Mouse (Mus musculus) CD4-positive helper T cell, adult 2 months (primary cell): ENCODE measurements around the gene Nfib.

ENCODE experiments used
- DNase-seq: peaks from one replicate; pipeline ENCODE4 v3.0.0-alpha.2; 2012; ENCODE audit warnings: low read depth, missing footprints, low spot score

Gene Nfib

GRCm38 (mm10) chr4:82624285-82625045 lies 81.1 kb downstream of the Nfib start:
- peak; percentile 49 for DNase-seq

DNA sequence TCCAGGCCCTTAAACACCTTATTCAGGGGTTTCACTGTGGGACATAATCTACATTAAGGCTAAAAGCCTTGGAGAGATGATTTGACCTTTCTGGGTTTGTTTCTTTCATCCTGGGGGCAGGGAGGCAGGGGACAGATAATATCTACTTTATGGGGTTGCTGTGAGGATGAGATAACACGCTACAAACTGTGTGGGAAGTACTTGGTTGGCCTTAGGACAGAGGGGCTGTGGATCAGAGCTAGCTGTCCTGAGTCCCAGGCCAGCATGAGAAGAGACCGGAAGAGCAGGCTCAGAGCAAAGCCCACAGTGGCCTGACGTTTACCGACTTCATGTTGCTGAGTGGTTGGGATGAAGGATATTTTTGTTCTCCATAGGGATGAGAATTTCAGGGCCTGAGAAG lies 81.7 kb downstream of the Nfib start:
- no peak for DNase-seq

DNA sequence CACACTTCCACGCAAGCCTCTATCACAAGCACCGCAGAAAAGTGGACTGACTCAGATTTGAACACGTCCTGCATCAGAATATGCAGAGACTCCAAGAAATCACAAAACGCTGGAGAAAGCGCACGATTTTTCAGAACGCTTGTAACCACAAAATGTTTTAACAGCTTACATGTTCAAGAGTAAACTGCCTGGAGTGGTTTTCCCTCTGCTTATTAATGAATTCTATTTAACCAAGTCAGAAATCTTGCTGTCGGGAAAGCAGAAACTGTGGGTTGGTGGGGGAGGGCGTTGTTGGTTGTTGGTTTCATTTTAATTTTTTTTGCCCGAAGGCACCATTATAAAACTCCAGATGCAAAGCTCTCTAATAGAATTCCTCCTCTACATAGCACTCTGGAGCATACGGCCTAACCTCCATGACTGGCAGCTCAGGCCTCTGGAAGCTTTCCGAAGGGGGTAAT lies 82.4 kb downstream of the Nfib start:
- no peak for DNase-seq

DNA sequence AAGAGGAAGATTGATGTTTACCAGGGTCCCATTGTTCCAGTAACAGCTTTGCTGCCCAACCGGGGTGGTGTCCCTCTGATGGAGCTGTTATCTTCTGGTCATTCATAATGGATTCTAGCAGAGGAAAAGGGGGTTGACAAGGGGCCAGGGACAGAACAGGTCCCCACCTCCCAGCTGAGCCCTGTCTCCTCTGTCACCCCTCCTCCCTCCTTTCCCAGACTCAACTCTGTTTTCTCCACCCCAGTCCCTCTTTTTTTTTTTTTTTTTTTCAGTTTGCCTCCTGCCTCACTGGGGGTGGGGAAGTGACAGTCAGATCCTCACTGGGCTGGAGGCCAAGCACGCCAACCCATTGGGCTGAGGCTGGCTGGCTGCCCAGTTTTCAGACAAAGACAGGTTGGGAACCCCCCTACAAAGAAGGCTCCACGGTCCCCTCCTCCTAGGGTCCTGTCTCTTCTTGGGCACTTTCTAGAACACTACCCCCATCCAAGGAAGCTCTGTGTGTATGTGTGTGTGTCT lies 83.2 kb downstream of the Nfib start:
- no peak for DNase-seq

- DNase-seq: no peak
Measured at GRCm38 (mm10) chr4:82619539-82619941, 86.0 kb downstream of the Nfib start.

DNA sequence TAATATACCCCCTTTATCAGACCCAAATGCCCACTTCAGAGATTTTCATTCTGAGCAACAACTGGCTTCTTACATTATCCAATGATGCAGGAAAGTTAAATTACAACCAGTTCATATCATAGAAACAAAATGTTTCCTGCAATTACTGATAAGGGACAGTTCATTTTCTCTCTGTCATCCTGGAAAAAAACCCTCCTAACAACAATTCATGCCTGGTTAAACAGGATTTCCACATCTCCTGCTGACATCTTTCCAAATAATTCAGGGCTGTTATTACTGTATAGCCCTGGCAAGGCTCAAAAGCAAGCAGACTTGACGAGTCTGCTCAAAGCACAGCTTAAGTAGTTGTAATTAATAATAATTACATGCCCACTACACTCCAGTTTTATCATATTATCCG lies 86.5 kb downstream of the Nfib start:
- no peak for DNase-seq

DNA sequence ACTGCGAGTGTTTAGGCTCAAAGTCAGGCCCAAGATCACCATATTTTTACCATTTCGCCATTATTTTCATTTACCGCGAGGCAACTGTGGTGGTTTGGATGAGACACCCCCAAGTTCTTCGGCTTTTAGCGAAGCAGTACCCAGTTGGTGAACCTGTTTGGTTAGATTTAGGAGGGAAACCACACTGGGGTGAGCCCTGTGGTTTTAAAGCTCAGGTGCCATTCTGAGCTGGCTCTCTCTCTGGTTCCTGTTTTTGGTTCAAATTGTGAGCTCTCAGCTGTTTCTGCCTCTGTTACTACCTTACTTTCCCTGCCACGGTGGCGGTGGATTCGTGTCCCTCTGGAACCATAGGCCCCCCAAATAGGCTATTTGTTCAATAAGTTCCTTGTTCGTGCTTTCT lies 88.3 kb downstream of the Nfib start:
- no peak for DNase-seq

- no peak for DNase-seq
Measured at GRCm38 (mm10) chr4:82615712-82616111, 89.8 kb downstream of the Nfib start.

DNA sequence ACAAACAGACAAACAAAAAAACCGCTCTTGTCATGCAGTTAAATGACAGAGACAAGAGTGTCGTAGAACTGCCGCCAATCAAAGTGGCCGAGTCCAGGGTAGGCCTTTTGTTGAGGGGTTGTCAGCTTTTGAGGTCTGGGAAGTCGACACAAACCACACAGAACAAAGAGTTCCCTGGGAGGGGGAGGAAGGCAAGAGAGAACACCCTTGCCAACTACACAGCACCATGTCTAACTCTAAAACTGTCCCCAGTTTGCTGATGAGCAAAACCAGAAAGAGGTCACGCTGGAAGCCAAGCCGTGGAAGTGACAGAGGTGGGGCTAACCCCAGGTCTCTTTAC lies 91.1 kb downstream of the Nfib start:
- DNase-seq: no peak

DNA sequence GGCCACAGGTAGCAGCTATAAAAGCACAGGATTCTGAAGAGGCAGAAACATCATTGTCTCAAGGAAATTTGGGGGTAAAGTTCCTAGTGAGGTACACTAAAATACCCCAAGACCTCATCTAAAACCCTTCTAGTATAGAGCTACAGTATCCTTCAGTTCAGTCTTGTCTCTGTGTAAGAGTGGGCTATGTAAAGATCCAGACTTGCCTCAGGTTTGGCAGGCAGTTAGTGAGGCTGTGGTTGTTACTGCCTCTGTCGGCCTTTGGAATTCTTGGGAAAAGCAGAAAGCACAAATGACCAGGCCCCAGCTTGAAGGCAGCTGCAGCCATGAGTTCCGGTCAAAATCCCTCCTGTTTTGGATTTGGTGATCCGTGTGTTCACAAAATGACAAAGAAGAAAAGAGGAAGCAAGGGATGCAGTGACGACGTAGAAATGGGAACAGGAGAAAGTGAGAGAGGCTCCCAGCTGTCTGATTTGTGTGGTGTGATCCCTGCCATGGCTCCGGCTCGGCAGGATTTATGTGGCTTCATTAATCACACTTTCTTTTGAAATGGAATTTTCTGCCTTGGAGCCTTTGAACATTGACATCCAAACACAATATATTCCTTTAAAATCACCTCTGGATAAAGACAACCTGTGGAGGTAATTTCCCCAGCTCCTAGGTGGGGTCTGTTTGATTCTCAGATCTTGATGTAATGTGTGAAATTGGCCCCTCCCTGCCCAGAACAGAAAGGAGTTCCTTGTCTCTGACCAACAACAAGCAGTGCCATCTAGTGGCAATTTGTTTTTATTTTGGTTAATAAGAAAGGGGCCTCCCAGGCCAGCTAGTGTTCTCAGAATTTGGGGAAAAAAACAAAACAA lies 91.7 kb downstream of the Nfib start:
- no peak for DNase-seq

- DNase-seq: no peak
Measured at GRCm38 (mm10) chr4:82609676-82610075, 95.9 kb downstream of the Nfib start.

- no peak for DNase-seq
Measured at GRCm38 (mm10) chr4:82608768-82609610, 96.6 kb downstream of the Nfib start.

DNA sequence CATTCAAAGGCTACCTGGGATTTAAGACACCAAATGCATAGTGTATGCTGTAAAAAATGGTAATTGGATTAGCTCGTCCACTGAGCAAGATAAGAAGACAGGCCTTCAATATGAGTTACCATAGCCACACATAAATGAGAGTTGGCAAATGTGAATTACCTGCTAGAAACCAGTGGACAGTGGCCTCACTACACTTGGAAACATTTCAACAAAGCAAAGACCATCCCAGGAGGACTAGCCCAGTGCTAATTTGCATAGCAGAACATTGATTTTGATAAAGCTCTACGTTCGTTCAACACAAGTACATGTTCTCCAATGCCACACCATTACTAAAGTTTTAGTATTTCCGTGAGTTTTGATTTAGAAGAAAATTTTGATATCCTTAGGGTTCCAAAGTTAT lies 98.3 kb downstream of the Nfib start:
- DNase-seq: no peak

- DNase-seq: no peak
Measured at GRCm38 (mm10) chr4:82606351-82606750, 99.2 kb downstream of the Nfib start.

DNA sequence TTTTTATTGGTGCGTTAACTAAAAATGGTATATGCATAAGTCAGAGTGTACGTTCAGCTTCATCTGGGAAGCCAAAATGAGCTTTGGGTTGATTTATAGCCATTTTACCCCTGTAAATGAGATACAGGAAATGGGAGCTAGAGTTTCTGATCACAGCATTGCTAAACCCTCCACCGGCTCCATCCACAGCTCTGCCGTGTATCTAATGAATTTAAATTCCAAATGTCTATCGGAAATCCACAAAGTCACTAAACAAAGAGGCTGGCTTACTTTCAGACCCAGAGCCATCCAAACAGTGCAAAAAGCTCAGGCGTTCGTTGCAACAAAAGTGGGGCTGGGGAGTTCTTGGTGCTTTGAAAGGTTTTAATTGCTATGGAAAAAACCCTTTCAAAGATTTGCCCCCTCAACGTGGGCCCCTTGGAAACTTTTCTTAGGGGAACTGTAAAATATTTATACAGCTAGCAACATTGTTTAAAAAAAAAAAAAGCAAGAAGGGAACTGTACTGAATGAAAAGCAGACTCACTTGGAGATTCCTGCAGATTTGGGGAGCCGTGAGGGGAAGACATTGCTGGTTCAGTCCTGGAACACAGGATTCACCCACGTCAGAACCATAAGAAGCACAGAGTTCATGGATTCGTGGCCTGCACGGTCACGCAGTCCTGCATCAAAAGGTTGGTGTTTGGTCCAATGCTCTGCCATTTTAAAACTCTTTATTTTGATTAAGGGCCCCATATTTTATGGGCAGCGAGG lies 100.3 kb downstream of the Nfib start:
- DNase-seq: no peak

DNA sequence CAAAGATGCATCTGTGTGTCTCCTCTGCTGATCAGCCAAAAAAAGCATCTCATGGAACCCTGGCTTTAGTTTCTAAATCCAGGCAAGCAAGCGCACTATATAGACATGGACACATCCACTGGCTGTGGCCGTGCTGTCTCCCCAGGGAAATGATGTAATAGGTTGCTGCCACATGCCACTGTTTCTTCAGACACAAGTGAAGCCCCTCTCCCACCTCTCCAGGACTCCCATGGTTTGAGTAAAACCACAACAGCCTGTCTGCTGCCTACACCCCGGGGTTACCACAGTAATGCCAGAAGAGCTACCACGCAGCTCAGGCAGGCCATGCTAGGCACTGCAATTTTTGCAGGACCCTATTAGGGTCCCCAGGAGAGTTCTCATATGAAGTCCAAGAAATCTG lies 101.0 kb downstream of the Nfib start:
- no peak for DNase-seq

DNA sequence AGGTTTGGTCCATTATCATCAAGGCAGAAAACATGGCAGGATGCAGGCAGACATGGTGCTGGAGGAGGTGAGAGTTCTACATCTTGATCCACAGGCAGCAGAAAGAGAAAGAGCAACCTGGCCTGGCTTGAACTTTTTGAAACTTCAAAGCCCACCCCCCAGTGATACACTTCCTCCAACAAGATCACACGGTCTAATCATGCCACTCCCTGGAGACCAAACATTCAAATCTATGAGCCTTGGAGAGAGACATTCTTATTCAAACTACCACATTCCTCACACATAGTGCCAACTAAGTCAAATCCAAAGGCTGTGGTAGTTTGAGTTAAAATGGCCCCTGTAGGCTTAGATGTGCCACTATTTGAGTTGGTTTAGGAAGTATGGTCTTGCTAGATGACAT lies 104.9 kb downstream of the Nfib start:
- DNase-seq: no peak

DNA sequence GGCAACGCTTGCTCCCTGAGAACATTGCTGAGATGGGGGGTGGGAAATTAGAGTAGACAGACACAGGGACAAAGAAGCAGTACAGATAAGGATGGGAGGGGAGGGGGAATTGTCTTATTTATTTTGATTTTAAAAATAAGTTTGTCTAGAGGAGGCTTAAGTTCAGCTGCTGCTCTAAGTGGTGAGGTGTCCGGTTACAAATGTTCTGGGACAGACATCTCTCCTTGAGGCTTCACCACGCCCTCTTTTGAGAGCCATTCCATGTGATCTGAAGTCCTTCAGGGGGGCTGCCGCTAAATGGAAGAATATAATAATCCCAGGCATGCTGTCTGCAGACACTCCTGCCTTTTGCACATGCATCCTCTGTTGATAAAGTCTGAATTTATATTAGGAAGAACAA lies 107.1 kb downstream of the Nfib start:
- no peak for DNase-seq

DNA sequence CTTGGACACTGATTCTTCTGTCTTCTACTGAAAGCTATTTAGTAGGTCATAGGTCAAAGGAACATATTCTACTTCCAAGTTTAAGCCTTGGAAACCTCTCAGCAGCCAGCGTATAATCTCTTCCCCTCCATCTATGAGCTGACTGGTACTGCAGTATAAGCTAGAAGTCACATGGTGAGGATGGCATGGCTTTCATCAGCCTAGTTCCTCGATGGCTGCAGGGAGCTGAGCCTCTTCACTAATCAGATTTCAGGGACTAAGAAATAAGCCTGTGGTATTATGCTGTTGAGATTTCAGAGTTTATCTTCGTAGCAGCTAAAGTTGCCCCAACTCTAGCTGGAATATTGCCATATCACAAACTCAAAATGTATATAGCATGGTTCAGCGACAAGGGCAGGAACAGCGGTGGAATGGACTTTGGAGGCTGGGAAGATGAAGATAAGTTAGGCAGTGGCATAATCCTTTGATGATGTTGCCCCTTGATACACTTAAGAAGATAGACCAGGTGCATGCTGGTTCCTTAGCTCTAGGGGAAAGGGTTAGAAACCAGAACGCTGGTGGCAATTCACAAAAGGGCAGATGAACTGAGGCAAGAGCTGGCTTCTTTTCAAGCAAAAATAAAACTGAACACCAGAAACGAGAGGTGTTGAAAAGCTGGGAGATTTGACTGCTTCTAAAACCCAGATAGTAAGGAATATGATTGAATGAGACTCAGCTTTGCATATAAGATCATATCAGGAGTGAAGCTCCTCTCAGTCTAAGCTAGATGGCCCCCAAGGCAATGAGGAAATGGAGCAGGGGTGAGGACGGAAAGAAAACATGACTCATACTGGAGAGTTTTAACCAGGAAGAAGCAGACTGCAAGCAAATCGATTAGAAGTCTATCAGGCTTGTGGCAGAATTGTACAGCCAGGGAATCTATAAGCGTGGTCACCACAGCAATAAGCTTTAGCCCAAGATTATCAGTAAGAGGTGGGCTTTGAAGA lies 111.6 kb downstream of the Nfib start:
- DNase-seq: no peak
